Mouse (Mus musculus) kidney, adult 2 months (tissue): ENCODE data around the gene Cdkn1a.

Experiments used
- CTCF ChIP-seq: fragments of 200-500 bp; conservative IDR thresholded peaks from 2 replicates; pipeline ENCODE4 v1.5.1; 2011; ENCODE audit warnings: low read depth, mild to moderate bottlenecking, control low read depth, low read length, moderate library complexity, mixed read lengths; ENCODE audit not compliant: insufficient read depth, insufficient read length
- POLR2A ChIP-seq: fragments of 200-500 bp; IDR thresholded peaks from one replicate; pipeline ENCODE4 v1.6.1; 2011; ENCODE audit warnings: low read depth, low read length, control low read depth

DNA sequence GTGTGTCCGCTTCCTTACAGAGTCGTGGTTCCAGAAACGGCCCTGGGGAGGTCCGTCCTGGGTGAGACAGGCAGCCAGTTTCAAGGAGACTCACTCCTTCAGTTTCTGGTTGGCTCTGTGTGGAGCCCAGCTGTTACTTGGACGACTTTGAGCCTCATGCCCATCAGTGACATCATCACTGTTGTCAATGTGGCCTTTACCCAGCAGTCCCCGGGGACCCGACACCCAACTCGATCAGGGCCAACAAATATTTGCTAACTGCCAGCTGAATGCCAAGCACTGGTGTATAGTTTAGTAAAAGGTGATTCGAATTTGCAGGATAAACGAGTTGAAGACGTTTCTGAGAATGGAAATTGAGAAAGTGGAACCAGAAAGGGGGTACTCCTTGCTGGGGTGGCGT, 25.2 kb downstream of the Cdkn1a start:
- TF ChIP-seq POLR2A (no peak), CTCF (no peak)
